Mouse (Mus musculus): ENCODE measurements at regions not wholly inside any gene's neighbourhood (a gene's known extent, or its start where the extent isn't known, plus 50 kb on each side); places are given as distances from the start of the nearest gene placed in this dataset.
A peak's percentile ranks its signal among the peaks of the same experiment; 100 is the strongest.

DNA sequence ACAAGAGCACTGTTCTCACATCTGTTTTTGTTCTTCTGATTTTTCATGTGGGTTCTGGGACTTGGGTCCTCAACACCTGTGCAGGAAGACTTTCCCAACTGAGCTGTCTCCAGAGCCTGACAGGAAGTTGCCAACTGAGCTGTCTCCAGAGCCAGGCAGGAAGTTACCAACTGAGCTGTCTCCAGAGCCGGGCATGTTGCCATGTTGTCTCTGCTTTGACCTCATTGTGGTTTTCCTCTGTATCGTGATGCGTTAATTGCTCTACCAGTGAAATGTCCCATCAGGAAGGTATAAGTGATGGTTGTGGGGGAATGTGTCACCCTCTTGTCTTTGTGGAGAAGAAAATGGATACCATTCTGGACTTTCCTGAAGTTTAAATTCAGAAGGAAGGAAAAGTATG lies 54.4 kb upstream of the Olfm4 start:
- Histone ChIP-seq H3K9ac (replicated peaks; ENCODE audit: low read length) (no peak overlapping the region), H3K4me3 (ENCODE audit: low read length) (no peak overlapping the region), H3K4me1 (ENCODE audit: insufficient read depth, low read length) (no peaks in the 10 kb centered on the region), H3K9me3 (ENCODE audit: low read length) (no peaks in the 10 kb centered on the region), H3K4me2 (ENCODE audit: low read depth, low read length) (no peak overlapping the region), H3K27ac (no peak overlapping the region), H3K27me3 (ENCODE audit: insufficient read depth, low read length) (no peaks in the 10 kb centered on the region), H3K36me3 (ENCODE audit: insufficient read depth, low read length) (no peaks in the 10 kb centered on the region)
- TF ChIP-seq CTCF (IDR thresholded peaks at IDR 0.05; ENCODE audit: low read depth) = no peak
- DNase-seq (ENCODE audit: low spot score) = no peak
- 62% methylated on average over 3 of the region's 3 CpGs for WGBS
- ATAC-seq = no peak

DNA sequence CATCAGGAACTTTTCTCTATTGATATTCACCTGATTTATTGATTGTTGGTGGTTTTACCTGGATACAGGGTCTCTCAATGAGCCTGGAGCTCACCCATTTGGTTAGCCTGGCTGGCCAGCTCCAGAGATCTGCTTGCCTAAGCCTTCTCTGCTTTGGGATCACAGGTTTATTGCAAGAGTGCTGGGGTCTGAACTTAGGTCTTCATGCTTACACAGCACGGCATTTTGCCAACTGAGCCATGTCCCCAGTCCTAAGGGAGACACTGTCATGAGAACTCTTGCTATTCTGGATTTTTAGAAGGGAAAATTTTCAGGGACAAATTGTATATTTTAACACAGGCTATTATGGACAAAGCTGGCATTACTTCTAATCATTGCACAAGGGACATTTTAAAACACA lies 56.7 kb upstream of the Olfm4 start:
- no peak for TF ChIP-seq CTCF (IDR thresholded peaks at IDR 0.05; ENCODE audit: low read depth)
- H3K27me3 ChIP-seq (ENCODE audit: insufficient read depth, low read length) = no peaks in the 10 kb centered on the region
- no peak for ATAC-seq
- no peak for DNase-seq (ENCODE audit: low spot score)
- no peaks in the 10 kb centered on the region for H3K9me3 ChIP-seq (ENCODE audit: low read length)
- no peaks in the 10 kb centered on the region for H3K4me1 ChIP-seq (ENCODE audit: insufficient read depth, low read length)
- WGBS = 78% methylated on average over 1 of the region's 1 CpGs
- H3K4me2 ChIP-seq (ENCODE audit: low read depth, low read length) = no peak overlapping the region
- no peak overlapping the region for H3K27ac ChIP-seq
- no peak overlapping the region for H3K9ac ChIP-seq (replicated peaks; ENCODE audit: low read length)
- H3K4me3 ChIP-seq (ENCODE audit: low read length) = no peak overlapping the region
- H3K36me3 ChIP-seq (ENCODE audit: insufficient read depth, low read length) = no peaks in the 10 kb centered on the region

DNA sequence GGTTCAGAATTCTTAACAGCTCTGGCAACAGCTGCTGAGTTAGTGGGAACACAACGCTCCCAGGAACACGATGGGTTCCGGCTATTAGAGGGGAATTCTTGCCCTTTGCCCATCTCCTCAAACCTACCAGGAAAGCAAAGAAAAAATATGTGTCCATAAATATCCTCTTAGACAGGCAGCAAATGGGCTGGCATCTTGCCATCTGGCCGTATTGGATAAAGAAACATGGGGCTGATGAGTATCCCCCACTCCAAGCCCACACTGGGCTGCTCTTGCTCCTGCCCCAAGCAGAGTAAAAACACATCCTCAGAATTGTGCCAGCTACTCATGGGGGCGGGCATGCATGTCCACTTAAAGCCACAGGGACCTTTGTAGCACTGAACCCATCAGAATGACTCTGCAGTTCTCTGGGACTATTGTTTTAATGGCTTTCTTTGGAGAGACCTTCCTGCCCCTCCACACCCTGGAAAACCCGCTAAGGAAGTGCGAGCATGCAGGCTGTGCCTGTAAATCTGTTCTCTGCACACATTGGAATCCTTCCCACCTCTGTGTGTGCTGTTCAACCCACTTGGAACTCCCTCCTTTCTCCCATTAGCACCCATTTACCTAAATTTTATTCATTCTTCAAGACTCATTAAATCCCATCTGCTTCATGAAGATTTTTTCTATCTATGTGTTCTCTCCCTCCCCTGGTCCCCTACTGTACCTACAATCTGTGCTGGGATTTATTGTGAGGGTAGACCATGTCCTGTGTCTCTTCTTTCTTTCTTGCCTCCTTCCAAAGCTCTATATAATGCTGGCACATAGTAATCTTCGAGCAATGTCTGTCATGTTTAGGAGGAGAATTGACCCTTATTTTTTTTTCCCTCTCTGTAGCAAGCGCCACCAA lies 66.7 kb upstream of the Olfm4 start:
- 58% methylated on average over 9 of the region's 9 CpGs for WGBS
- Histone ChIP-seq H3K4me3 (ENCODE audit: low read length) (no peak overlapping the region), H3K9me3 (ENCODE audit: low read length) (no peaks in the 10 kb centered on the region), H3K27ac (no peak overlapping the region), H3K4me1 (ENCODE audit: insufficient read depth, low read length) (no peaks in the 10 kb centered on the region), H3K36me3 (ENCODE audit: insufficient read depth, low read length) (no peaks in the 10 kb centered on the region), H3K9ac (replicated peaks; ENCODE audit: low read length) (no peak overlapping the region), H3K27me3 (ENCODE audit: insufficient read depth, low read length) (no peaks in the 10 kb centered on the region), H3K4me2 (ENCODE audit: low read depth, low read length) (no peak overlapping the region)
- ATAC-seq (peak; percentile 64; the same call in 1 of the 2 replicates), DNase-seq (ENCODE audit: low spot score) (peak; percentile 58)
- no peak for TF ChIP-seq CTCF (IDR thresholded peaks at IDR 0.05; ENCODE audit: low read depth)

DNA sequence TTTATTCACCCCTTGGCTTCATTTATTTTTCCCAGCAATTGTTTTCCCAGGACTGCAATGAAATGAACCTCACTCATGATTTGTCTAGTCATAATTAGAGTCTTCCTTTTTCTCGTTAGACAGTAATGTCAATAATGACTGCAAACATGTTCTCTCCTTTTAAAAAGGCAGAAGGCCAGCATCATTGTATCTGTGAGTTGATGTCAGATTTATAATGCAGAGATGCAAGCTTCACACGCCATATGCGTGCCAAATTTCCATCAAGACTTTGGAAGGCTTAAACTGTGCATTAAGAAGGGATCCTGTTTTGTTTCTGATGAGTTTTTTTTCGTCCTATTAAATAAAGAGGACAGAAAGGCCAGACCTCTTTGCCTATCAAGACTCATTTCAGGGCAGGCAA lies 68.9 kb upstream of the Olfm4 start:
- 60% methylated on average over 4 of the region's 4 CpGs for WGBS
- no peak for ATAC-seq
- no peak for DNase-seq (ENCODE audit: low spot score)

DNA sequence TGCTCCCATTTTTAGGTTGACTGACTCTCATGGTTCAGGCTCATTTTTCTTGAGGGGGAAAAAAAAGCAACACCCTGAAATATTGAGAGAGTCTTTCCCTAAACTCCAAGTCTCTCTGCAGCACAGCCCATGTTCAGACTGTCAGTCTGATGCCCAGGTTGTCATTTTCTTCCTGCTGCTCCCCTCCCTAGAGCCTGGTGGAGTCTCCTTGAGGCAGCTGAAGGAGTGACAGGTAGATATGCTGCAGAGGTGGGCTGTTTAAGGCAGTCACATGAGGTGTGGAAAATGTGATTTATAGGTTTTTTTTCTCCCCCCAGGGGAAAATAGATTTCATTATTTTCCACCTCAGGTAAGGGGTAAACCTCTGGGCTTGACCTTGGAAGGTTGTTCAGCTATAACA lies 70.6 kb upstream of the Olfm4 start:
- no peaks in the 10 kb centered on the region for H3K9me3 ChIP-seq (ENCODE audit: low read length)
- H3K4me1 ChIP-seq (ENCODE audit: insufficient read depth, low read length) = no peaks in the 10 kb centered on the region
- no peak overlapping the region for H3K4me2 ChIP-seq (ENCODE audit: low read depth, low read length)
- H3K4me3 ChIP-seq (ENCODE audit: low read length) = no peak overlapping the region
- H3K36me3 ChIP-seq (ENCODE audit: insufficient read depth, low read length) = no peaks in the 10 kb centered on the region
- TF ChIP-seq CTCF (IDR thresholded peaks at IDR 0.05; ENCODE audit: low read depth) = no peak
- H3K9ac ChIP-seq (replicated peaks; ENCODE audit: low read length) = no peak overlapping the region
- ATAC-seq (no peak), DNase-seq (ENCODE audit: low spot score) (no peak)
- no peaks in the 10 kb centered on the region for H3K27me3 ChIP-seq (ENCODE audit: insufficient read depth, low read length)
- H3K27ac ChIP-seq = no peak overlapping the region

More for the DNA sequence above, 68.9 kb upstream of the Olfm4 start:
- no peak for TF ChIP-seq CTCF (IDR thresholded peaks at IDR 0.05; ENCODE audit: low read depth)
- H3K27ac ChIP-seq = no peak overlapping the region
- H3K4me1 ChIP-seq (ENCODE audit: insufficient read depth, low read length) = no peaks in the 10 kb centered on the region
- H3K9me3 ChIP-seq (ENCODE audit: low read length) = no peaks in the 10 kb centered on the region
- H3K4me2 ChIP-seq (ENCODE audit: low read depth, low read length) = no peak overlapping the region
- H3K4me3 ChIP-seq (ENCODE audit: low read length) = no peak overlapping the region
- no peak overlapping the region for H3K9ac ChIP-seq (replicated peaks; ENCODE audit: low read length)
- H3K27me3 ChIP-seq (ENCODE audit: insufficient read depth, low read length) = no peaks in the 10 kb centered on the region
- no peaks in the 10 kb centered on the region for H3K36me3 ChIP-seq (ENCODE audit: insufficient read depth, low read length)

DNA sequence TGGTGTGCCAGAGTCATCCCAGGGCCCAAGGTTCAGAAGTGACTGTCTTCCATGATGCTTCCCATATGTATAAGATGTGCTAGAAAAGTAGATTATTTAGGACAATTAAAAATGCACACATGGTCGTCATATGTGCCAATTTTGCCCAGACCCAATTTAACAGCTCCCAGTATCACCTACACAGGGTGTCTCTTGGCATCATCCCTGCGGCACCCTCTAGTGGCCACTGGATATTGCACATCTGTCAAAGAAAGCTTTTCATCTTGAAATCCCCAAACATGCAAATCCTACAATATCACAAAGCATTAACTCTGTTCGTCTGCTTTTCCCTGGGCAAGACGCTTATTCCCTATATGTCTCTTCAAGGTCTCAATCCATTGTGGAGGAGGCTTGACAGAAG lies 71.3 kb upstream of the Olfm4 start:
- ATAC-seq (no peak), DNase-seq (ENCODE audit: low spot score) (peak; percentile 79)
- Histone ChIP-seq H3K27ac (no peak overlapping the region), H3K4me1 (ENCODE audit: insufficient read depth, low read length) (no peaks in the 10 kb centered on the region), H3K9me3 (ENCODE audit: low read length) (no peaks in the 10 kb centered on the region), H3K36me3 (ENCODE audit: insufficient read depth, low read length) (no peaks in the 10 kb centered on the region), H3K4me2 (ENCODE audit: low read depth, low read length) (no peak overlapping the region), H3K9ac (replicated peaks; ENCODE audit: low read length) (no peak overlapping the region), H3K27me3 (ENCODE audit: insufficient read depth, low read length) (no peaks in the 10 kb centered on the region), H3K4me3 (ENCODE audit: low read length) (no peak overlapping the region)
- peak; percentile 82 for TF ChIP-seq CTCF (IDR thresholded peaks at IDR 0.05; ENCODE audit: low read depth)
- WGBS = 46% methylated on average over 4 of the region's 4 CpGs

DNA sequence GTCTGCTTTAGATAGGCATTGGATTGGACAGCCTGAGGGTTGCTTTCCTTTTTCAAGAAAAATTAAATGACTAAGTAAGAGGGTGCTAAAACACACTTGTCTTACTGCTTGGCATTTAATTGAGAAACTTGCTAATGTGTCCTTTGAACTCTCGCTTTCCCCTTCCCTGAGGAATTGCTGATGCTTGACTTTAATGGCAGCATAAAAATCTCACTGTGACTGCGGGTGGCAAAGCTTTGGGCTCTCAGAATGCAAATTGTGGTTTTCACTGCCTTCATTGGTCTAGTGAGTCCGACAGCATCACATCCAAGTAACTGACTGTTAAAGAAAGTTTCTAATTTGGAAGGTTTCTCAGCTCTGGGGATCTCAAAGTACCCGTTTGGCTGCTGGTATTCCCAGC lies 76.1 kb upstream of the Olfm4 start:
- Histone ChIP-seq H3K9me3 (ENCODE audit: low read length) (no peaks in the 10 kb centered on the region), H3K36me3 (ENCODE audit: insufficient read depth, low read length) (no peaks in the 10 kb centered on the region), H3K4me2 (ENCODE audit: low read depth, low read length) (no peak overlapping the region), H3K27me3 (ENCODE audit: insufficient read depth, low read length) (no peaks in the 10 kb centered on the region), H3K27ac (no peak overlapping the region), H3K4me1 (ENCODE audit: insufficient read depth, low read length) (no peaks in the 10 kb centered on the region), H3K4me3 (ENCODE audit: low read length) (no peak overlapping the region), H3K9ac (replicated peaks; ENCODE audit: low read length) (no peak overlapping the region)
- no peak for DNase-seq (ENCODE audit: low spot score)
- 50% methylated on average over 4 of the region's 4 CpGs for WGBS
- TF ChIP-seq CTCF (IDR thresholded peaks at IDR 0.05; ENCODE audit: low read depth) = no peak
- ATAC-seq = no peak
